Mouse (Mus musculus) liver, embryonic 11.5 days (tissue): ENCODE data around the gene Zglp1. TPM values are rescaled to one million over a fixed set of nuclear protein-coding genes. Genes with fewer than 3 reads are reported as not detected.
A peak's percentile ranks its signal among the peaks of the same experiment; 100 is the strongest.
"Not testable (repeated sequence)": the region's sequence is repeated elsewhere in the genome, so short reads cannot be mapped to it uniquely, and the experiment has no call there.

Source experiments
- ATAC-seq: fragments of 200-750 bp; cut with Nextera tagmentation; replicated peaks from 2 replicates; pipeline ENCODE4 v1.8.0; 2017; ENCODE audit warnings: moderate number of reproducible peaks, mild to moderate bottlenecking, moderate TSS enrichment, moderate library complexity; ENCODE audit not compliant: low FRiP score
- DNase-seq: peaks from one replicate; pipeline ENCODE4 v3.0.0-alpha.2; 2017; ENCODE audit warnings: low spot score
- H3K27ac ChIP-seq: fragments of 300-500 bp; sonication (generic); 2 replicates; pipeline ENCODE4 v1.5.1; 2014; ENCODE audit warnings: mild to moderate bottlenecking, low read depth, low read length, control low read depth
- H3K27me3 ChIP-seq: fragments of 300-500 bp; sonication (generic); replicated peaks from 2 replicates; pipeline ENCODE4 v1.6.1; 2014; ENCODE audit warnings: low read length, mixed read lengths; ENCODE audit not compliant: control insufficient read depth, insufficient read depth
- H3K36me3 ChIP-seq: fragments of 300-500 bp; sonication (generic); 2 replicates; pipeline ENCODE4 v1.6.1; 2014; ENCODE audit warnings: mild to moderate bottlenecking, low read length, moderate library complexity, mixed read lengths; ENCODE audit not compliant: control insufficient read depth, insufficient read depth
- H3K4me1 ChIP-seq: fragments of 300-500 bp; sonication (generic); replicated peaks from 2 replicates; pipeline ENCODE4 v1.6.1; 2014; ENCODE audit warnings: low read length, mixed read lengths; ENCODE audit not compliant: control insufficient read depth, insufficient read depth
- H3K4me2 ChIP-seq: fragments of 300-500 bp; sonication (generic); 2 replicates; pipeline ENCODE4 v1.6.1; 2014; ENCODE audit warnings: mild to moderate bottlenecking, control low read depth, moderate library complexity
- H3K4me3 ChIP-seq: fragments of 300-500 bp; sonication (generic); 2 replicates; pipeline ENCODE4 v1.5.1; 2014; ENCODE audit warnings: low read depth, low read length, control low read depth
- H3K9ac ChIP-seq: fragments of 300-500 bp; sonication (generic); 2 replicates; pipeline ENCODE4 v1.6.1; 2014; ENCODE audit warnings: low read depth, low read length, control low read depth
- H3K9me3 ChIP-seq: fragments of 300-500 bp; sonication (generic); 2 replicates; pipeline ENCODE4 v1.6.1; 2016; ENCODE audit warnings: low read length, inconsistent platforms, mixed read lengths; ENCODE audit not compliant: control insufficient read depth
- WGBS: fragments of 180-500 bp; shearing (Covaris S2); extraction: QIAGEN DNeasy Blood & Tissue Kit; methylation state at CpG from one replicate; pipeline ENCODE4 v1.1.7; 2014; 5-methylcytosine and 5-hydroxymethylcytosine counted together
- polyA plus RNA-seq: library from polyadenylated mRNA; unstranded; fragments of >200 nt; fragmentation: Nextera tagmentation; extraction: Ambion mirVana; gene quantifications from 2 replicates; pipeline ENCODE4 v1.2.1, GENCODE M21; 2014

The Zglp1 gene
- polyA plus RNA-seq, 1 experiment from 2014 or later = 0.67 TPM

- ATAC-seq = no peak
- no peak for DNase-seq
- no peak overlapping the region for H3K4me2 ChIP-seq
- H3K4me1 ChIP-seq = peaks cover 9% of the 10 kb centered on the region
- peaks cover 84% of the 10 kb centered on the region for H3K36me3 ChIP-seq
- H3K27ac ChIP-seq = no peak overlapping the region
- H3K4me3 ChIP-seq = no peak overlapping the region
- no peaks in the 10 kb centered on the region for H3K27me3 ChIP-seq
- no peak overlapping the region for H3K9ac ChIP-seq
- WGBS = 94% methylated on average over 9 of the region's 9 CpGs
- no peaks in the 10 kb centered on the region for H3K9me3 ChIP-seq
Measured at GRCm38 (mm10) chr9:21081127-21081526, 14.2 kb upstream of the Zglp1 start.

GRCm38 (mm10) chr9:21075625-21076024, 8.7 kb upstream of the Zglp1 start:
- Histone ChIP-seq H3K4me1 (peaks cover 10% of the 10 kb centered on the region; the same call in 1 of the 2 replicates), H3K4me3 (no peak overlapping the region), H3K36me3 (peaks cover 58% of the 10 kb centered on the region), H3K9me3 (no peaks in the 10 kb centered on the region), H3K4me2 (no peak overlapping the region), H3K9ac (no peak overlapping the region), H3K27ac (no peak overlapping the region), H3K27me3 (no peaks in the 10 kb centered on the region)
- WGBS = 87% methylated on average over 3 of the region's 3 CpGs
- DNase-seq = no peak
- no peak for ATAC-seq

- Histone ChIP-seq H3K27me3 (no peaks in the 10 kb centered on the region), H3K36me3 (peaks cover 48% of the 10 kb centered on the region), H3K9ac (no peak overlapping the region), H3K4me2 (peak overlapping the region; percentile 65), H3K4me1 (peaks cover 10% of the 10 kb centered on the region; the same call in 1 of the 2 replicates), H3K9me3 (no peaks in the 10 kb centered on the region), H3K27ac (peak overlapping the region; percentile 70), H3K4me3 (0 out of 2 replicates have a peak overlapping the region, but pooled peaks have one; percentile 85)
- ATAC-seq = no peak
- DNase-seq = no peak
- 93% methylated on average over 1 of the region's 1 CpGs for WGBS
Measured at GRCm38 (mm10) chr9:21074173-21074572, 7.3 kb upstream of the Zglp1 start.

- WGBS = 2% methylated on average over 57 of the region's 58 CpGs
- H3K27me3 ChIP-seq = no peaks in the 10 kb centered on the region
- H3K4me3 ChIP-seq = peak within 1 kb of the TSS; percentile 85
- H3K4me2 ChIP-seq = peak within 1 kb of the TSS; percentile 65
- H3K36me3 ChIP-seq = peaks cover 40% of the 10 kb centered on the region
- peak within 1 kb of the TSS; percentile 70 for H3K27ac ChIP-seq
- peaks cover 10% of the 10 kb centered on the region; the same call in 1 of the 2 replicates for H3K4me1 ChIP-seq
- ATAC-seq (peak; percentile 91), DNase-seq (peak; percentile 88)
- H3K9ac ChIP-seq = peak within 1 kb of the TSS; percentile 93
- H3K9me3 ChIP-seq = no peaks in the 10 kb centered on the region
Measured at GRCm38 (mm10) chr9:21073044-21073840, 6.3 kb upstream of the Zglp1 start, which contains the start of the genes Gm49373 and Fdx1l. Gm49373 (minus strand) TSS chr9:21073096. Fdx1l (minus strand) TSS chr9:21073614.

GRCm38 (mm10) chr9:21072641-21073040, 5.7 kb upstream of the Zglp1 start:
- peaks cover 38% of the 10 kb centered on the region for H3K36me3 ChIP-seq
- DNase-seq = peak; percentile 50
- peak overlapping the region; percentile 93 for H3K9ac ChIP-seq
- H3K27ac ChIP-seq = peak overlapping the region; percentile 70; the same call in 1 of the 2 replicates
- no peaks in the 10 kb centered on the region for H3K27me3 ChIP-seq
- peak overlapping the region; percentile 85 for H3K4me3 ChIP-seq
- WGBS = 11% methylated on average over 4 of the region's 4 CpGs
- H3K4me2 ChIP-seq = peak overlapping the region; percentile 65
- no peaks in the 10 kb centered on the region for H3K9me3 ChIP-seq
- peak; percentile 24 for ATAC-seq
- H3K4me1 ChIP-seq = peaks cover 10% of the 10 kb centered on the region; the same call in 1 of the 2 replicates

- peaks cover 25% of the 10 kb centered on the region for H3K36me3 ChIP-seq
- H3K4me2 ChIP-seq = no peak overlapping the region
- ATAC-seq (no peak), DNase-seq (no peak)
- H3K4me1 ChIP-seq = no peaks in the 10 kb centered on the region
- no peaks in the 10 kb centered on the region for H3K27me3 ChIP-seq
- H3K9me3 ChIP-seq = no peaks in the 10 kb centered on the region
- WGBS = 80% methylated on average over 2 of the region's 2 CpGs
- no peak overlapping the region for H3K9ac ChIP-seq
- no peak overlapping the region for H3K4me3 ChIP-seq
- no peak overlapping the region for H3K27ac ChIP-seq
Measured at GRCm38 (mm10) chr9:21062928-21063327, 4.0 kb downstream of the Zglp1 start.

GRCm38 (mm10) chr9:21051578-21051977, 15.3 kb downstream of the Zglp1 start:
- 46% methylated on average over 10 of the region's 10 CpGs for WGBS
- Histone ChIP-seq H3K9ac (no peak overlapping the region), H3K36me3 (no peaks in the 10 kb centered on the region), H3K4me2 (no peak overlapping the region), H3K4me3 (no peak overlapping the region), H3K9me3 (no peaks in the 10 kb centered on the region), H3K27me3 (peaks cover 4% of the 10 kb centered on the region; the same call in 1 of the 2 replicates), H3K27ac (no peak overlapping the region), H3K4me1 (peaks cover 6% of the 10 kb centered on the region)
- DNase-seq (no peak), ATAC-seq (peak; percentile 82)

GRCm38 (mm10) chr9:21045235-21045634, 21.7 kb downstream of the Zglp1 start:
- Histone ChIP-seq H3K36me3 (no peaks in the 10 kb centered on the region), H3K27me3 (no peaks in the 10 kb centered on the region), H3K4me3 (no peak overlapping the region), H3K9me3 (no peaks in the 10 kb centered on the region), H3K4me2 (no peak overlapping the region), H3K27ac (no peak overlapping the region), H3K9ac (no peak overlapping the region), H3K4me1 (peaks cover 9% of the 10 kb centered on the region)
- WGBS = 74% methylated on average over 3 of the region's 3 CpGs
- no peak for ATAC-seq
- DNase-seq = no peak

- not testable (repeated sequence) for ATAC-seq, H3K9ac ChIP-seq, H3K4me2 ChIP-seq, H3K9me3 ChIP-seq, H3K4me3 ChIP-seq, H3K27me3 ChIP-seq, DNase-seq, H3K27ac ChIP-seq, H3K36me3 ChIP-seq
- peaks cover 12% of the 10 kb centered on the region for H3K4me1 ChIP-seq
- 45% methylated on average over 1 of the region's 1 CpGs for WGBS
Measured at GRCm38 (mm10) chr9:21044785-21045184, 22.1 kb downstream of the Zglp1 start.
